Mouse (Mus musculus) thymus, postnatal 10 days (tissue): ENCODE results near the gene Ina.
"Not testable (repeated sequence)": the region's sequence is repeated elsewhere in the genome, so short reads cannot be mapped to it uniquely, and the experiment has no call there.

Experiments
- DNase-seq, 2 experiments: peaks; one replicate each; pipeline ENCODE4 v3.0.0; 2021; ENCODE audit warnings: low spot score in 2 of 2

Gene Ina

DNA sequence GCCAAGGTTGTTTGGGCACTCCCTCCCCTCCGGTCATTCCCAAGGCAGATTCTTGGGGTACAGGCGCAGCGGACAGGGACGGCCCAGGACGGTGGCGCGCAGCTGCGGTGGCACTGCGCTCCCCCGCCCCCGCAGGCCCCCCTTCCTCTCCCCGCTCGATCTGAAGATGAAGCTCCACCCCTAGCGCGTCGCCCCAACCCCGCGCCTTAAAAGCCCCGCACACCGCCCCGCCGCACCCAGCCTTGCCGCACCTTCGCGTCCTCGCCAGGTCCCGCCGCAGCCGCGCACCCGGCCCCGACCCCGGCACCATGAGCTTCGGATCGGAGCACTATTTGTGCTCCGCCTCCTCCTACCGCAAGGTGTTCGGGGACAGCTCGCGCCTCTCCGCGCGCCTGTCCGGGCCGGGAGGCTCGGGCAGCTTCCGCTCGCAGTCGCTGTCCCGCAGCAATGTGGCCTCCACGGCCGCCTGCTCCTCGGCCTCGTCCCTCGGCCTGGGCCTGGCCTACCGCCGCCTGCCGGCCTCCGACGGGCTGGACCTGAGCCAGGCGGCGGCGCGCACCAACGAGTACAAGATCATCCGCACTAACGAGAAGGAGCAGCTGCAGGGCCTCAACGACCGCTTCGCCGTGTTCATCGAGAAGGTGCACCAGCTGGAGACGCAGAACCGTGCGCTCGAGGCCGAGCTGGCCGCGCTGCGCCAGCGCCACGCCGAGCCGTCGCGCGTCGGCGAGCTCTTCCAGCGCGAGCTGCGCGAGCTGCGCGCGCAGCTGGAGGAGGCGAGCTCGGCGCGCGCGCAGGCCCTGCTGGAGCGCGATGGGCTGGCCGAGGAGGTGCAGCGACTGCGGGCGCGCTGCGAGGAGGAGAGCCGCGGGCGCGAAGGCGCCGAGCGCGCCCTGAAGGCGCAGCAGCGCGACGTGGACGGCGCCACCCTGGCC is at the start of gene Ina, which contains the start of gene Nt5c2:
Gene Ina (plus strand): TSS at position 252 of the 935 bp plus-strand sequence.
Gene Nt5c2 (minus strand): TSS at position 707 of the 935 bp plus-strand sequence.
- DNase-seq, result peak in 1 of 2 experiments; percentile 24

DNA sequence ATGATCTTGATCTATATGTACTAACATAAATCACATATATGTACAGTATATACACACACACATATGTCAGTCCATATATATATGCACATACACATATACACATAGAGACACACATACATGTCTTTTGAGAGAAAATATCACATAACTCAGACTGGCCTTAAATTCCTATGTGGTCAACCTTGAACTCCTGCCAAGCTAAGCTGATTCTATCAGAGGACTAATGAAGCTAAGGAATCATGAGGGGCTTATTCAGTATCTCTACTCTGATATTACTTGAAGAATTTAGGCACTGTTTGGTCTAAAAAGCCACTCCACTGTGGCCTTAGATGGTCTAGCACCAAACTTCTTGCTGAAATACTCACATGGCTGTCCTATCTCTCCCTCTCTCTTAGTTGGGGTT is 49.0 kb upstream of the Ina start:
- no peak for DNase-seq

DNA sequence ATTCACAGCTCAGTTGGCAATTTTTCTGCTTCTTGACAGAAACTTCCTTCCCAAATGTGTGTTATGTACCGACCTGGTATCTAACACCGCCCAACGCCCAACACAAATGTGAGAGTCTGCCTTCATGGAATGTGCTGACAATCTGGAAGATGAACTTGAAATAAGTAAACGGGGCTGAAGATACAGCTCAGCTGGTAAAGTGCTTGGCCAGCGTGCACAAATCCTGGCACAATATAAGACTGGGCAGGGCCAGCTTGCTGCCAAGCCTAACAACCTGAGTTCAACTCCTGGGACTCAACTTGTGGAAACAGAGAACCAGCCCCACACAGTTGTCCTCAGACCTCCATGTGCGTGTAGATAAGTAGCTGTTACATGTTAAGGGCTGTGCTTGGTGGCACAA is 48.2 kb upstream of the Ina start:
- DNase-seq, result no peak

DNA sequence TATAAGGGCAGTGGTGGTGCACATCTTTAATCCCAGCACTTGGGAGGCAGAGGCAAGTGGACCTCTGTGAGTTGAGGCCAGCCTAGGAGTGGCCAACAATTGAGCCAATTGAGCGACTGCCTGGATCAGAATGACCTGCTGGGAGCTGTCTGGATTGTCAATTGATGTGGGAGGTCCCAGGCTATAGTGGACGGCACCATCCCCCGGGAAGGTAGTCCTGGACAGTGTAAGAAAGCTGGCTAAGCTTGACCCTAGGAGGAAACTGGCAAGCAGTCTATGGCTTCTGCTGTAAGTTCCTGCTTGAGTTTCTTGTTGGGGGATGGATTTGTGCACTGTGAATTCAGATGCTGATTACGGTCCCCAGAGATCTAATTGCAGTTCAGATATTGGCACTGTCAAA is 46.6 kb upstream of the Ina start:
- DNase-seq, result no peak

DNA sequence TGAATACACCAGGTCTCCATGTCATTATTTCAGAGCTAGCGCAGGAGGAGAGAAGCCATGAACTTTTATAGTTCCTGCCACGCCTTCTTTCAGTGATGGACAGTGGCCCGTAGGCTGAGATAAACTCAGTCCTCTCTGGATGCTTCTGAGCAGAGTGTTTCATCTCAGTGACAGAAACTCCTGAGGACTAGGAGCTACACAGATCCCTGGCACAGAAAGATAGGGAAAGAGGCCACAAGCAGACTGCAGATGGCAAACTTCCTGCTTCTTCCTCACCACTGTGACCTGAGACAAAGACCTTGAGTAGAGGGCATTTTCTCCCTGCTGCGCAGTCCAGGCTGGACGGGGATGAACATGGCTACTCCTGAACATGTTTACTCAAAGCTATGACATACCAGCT is 45.7 kb upstream of the Ina start:
- no peak for DNase-seq

DNA sequence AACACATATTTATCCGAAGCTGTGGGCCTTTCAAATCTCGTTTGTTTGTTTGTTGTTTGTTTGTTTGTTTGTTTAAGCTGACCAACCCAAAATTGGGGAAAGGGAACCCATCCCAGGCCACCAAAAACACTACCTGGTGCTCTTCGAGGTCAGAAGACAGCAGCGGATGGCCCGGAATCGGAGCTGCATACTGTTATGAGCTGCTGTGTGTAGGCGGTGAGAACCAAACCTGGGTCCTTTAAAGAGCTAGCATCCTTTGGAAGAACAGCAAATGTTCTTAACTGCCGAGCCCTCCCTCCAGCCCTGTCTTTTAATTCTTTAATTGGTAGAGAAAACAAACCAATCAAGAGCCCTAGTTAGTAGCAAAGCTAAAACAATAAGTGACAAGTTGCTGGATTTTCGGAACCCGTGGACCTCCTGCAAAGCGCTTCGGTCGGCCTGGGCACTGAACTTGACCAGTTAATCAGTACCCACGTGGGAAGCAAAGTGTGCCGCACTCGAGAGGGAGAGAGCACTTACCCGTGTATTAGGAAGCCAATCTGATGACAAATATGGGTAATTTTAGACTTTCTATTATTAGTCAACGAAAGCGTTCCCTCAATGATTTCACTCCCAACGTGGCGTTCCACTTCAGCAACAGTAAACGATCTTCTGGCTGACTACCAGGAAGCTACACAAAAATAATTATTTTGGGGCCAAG is 45.1 kb upstream of the Ina start:
- DNase-seq, result no peak

DNA sequence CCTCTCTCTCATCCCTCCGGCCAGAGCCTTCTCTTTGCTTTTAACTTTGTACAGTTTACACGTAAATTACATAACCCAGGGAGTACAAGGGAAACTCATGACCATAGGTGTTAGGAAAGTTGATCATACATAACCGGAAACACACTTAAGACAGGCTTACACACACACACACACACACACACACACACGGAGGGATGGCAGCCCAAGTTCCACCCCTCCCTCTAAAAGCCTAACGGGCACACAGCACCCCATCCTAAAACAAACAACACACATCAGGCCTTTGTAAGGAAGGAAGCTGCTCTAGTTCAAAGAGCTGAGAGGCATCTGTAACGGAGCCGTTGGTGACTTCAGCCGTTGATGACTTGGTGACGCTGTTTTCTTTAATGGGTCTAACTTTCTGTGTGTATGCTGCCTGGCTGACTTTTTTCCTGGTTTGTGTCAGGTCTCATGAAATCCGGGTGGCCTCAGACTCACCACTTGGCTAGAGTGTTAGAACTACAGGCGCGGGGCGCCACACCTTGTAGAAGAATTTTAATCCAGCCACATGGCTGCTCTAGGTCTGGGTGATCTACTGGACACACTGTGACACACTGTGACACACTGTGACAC is 44.3 kb upstream of the Ina start:
- peak; percentile 48 to 51 for DNase-seq

DNA sequence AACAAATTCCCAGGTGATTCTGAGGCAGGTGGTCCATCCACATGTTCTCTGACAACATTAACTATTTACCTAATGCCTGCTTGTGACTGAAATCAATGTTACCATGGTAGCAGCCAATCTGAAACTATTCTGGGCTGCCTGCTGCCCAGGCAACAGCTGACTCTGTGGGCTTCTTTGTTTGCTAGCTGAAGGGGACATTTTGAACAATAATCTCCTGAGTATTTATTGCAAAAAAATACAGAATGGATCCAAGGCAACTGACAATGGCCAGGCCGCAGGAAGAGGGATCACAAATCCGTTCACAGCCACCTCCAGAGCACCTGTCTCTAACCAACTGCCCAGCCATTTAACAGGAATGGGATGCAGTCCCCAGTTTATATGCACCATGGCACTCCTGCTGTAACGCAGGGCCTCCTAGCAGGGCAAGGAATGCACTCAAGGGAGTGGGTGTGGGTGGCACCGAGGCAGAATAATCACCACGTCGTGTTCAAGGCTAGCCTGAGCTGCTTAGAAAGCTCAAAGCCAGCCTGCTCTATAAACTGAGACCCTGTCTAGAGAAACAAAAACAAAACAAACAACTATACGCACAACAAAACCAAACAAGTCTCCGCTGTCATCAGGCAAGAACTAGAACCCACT is 43.3 kb upstream of the Ina start:
- DNase-seq, result no peak

DNA sequence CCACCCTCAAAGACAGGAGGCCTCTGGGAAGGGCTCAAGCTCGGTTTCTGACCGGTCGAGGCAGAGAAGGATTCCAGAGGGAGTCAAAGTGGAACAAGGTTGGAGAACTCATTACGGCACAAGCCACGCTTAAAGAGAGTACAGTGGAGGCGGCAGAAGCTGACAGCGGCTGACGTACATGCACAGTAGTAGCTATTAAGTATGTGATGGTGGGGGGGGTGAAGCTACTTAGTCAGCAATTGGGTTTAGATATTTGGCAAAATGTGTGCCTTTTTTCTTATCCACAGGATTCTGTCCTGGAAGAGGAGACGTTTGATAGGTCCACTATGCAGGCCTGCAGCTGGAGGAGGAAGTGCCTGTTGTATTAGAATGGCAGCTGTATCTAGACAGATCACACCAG is 42.8 kb upstream of the Ina start:
- DNase-seq, result no peak

DNA sequence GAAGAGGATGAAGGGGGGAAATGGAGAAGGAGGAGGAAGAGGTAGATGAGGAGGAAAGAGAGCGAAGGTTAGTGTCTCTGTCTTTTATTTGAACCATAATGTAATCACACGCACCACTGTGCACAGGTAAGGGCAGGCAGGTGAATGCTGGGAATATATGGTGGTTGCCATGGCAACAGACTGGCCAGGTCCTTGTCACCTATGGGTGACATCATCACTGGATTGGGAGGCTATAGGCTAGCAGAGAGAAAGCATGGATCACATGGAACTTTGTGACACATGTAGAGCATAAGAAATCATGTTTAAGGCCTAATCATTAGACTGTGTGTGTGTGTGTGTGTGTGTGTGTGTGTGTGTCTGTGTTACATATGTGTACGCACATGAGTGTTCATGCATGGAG is 42.3 kb upstream of the Ina start:
- no peak for DNase-seq

DNA sequence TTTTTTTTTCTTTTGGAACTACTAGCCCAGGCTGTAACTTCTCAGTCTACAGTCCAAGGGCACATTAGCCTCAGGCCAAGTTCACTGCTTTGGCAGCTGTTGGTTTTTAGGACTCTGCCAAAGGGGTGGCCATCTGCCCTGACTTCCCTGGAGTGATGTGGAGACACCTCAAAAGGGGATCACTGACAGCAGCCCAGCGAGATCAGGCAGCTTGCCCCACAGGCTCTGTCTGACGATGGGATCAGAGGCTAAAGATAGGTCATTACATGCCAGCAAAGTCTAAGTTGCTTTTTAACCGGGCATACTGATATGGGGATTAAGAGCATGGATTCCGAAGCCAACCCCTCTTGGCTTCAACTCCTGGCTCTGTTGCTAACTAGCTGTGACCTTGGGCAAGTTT is 38.9 kb upstream of the Ina start:
- DNase-seq, result no peak

DNA sequence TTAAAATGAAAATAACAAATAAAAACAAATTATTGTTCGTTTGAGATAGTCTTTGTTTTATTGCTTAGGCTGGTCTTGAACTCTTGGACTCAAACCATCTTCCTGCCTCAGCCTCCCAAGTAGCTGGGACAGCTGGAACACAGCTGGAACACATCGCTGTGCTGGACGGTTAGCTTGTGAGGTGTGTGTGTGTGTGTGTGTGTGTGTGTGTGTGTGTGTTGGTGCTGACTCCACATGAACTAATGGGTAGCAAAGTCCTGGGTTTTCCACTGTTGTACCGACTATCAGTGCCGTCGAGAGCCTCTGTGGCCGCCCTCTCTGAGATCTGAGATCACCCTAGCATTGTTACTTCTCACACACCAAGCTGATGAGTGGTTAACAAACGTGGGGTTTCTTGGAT is 38.5 kb upstream of the Ina start:
- no peak for DNase-seq

DNA sequence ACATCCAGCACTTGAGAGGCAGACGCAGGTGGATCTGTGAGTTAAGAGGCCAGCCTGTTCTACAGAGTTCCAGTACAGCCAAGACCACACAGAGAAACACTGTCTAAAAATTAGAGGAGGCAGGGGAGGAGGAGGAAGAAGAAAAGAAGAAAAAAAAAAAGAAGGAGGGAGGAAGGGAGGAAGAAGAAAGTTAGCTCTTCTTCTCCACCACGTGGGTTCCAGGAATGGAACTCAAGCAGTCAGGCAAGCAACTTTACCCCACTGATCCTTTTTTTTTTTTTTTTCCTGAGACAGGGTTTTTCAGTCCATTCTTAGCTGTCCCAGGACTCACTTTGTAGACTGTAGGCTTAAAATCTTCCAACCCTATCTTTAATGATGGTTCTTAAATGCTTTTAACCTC is 37.8 kb upstream of the Ina start:
- no peak for DNase-seq

DNA sequence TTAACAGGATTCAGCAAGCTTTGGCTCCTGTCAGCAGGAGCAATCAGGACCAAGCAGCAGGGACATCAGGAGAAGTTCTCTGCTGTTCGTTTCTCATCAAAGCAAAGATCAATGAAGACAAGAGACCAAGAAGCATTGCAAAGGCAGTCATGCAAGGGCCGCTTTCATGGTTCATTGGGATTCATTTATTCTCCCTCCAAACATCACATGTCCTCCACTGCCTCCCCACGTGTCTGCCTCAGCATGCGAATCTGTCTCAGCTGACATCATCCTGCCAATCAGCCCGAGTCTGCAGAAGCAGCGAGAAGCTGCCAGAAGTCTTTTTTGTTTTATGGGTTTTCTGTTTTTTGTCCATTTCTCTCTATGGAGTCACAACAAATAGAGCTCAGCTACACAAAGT is 37.0 kb upstream of the Ina start:
- no peak for DNase-seq

DNA sequence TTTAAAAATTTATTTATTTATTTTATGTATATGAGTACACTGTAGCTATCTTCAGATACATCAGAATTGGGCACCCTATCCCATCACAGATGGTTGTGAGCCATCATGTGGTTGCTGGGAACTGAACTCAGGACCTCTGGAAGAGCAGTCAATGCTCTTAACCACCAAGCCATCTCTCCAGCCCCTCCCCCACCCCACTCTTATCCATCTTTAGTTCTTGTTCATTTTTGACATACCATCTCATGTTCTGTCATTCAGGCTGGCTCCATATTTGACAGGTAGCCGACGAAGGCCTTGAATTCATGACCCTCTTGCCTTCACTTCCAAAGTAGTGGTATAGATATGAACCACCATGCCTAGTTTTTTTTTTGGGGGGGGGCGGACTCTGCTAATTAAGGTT is 36.4 kb upstream of the Ina start:
- DNase-seq, result not testable (repeated sequence)

DNA sequence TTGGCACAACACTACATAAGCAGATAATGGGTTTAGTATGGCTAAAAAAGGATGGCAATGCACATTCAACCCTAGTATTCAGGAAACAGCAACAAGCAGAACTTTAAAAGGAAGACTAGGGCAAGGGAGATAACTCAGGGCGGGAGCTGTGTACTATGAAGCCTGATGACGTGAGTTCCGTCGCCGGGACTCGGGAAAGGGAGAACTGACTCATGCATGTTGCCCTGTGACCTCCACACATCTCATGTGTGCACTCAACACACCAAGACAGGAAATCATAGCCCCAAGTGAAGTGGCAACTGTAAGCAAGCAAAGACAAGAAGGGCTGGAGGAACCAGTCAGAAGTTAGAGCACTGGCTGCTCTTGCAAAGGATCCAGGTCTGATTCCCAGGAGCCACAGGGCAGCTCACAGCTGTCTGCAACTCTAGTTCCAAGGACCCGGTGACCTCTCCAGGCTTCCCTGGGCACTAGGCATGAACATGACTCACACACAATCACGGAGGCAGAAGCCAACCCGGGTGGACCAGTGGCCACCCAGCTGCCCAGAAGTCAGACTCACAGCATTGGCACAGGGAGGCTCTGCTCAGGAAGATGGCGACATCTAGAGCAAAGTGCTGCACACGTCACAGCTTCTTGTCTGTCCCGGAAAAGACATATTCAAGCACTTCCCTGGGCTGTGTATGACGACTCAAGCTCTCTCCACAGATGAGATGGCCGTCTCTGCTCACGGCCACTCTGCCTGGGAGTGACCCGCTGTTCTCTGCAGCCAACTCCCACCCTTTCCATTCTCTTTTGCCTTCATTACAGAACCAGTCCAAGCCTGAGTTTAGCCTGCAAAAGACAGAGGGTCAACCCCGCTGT is 35.3 kb upstream of the Ina start:
- no peak for DNase-seq

DNA sequence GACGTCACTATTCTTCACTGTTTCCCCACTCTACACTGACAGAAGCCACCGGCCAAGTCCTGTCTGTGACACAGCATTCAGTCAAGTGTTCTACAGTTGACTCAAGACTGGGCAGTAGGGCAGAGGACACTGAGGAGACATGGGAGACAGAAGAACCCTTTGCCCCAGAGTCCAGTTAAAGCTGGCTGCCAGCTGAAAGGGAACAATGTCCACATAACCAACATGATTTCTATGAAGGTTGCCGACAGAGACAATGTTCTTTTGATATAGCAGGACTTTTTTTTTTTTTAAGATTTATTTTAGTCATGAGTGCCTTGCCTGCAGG is 34.8 kb upstream of the Ina start:
- no peak for DNase-seq

DNA sequence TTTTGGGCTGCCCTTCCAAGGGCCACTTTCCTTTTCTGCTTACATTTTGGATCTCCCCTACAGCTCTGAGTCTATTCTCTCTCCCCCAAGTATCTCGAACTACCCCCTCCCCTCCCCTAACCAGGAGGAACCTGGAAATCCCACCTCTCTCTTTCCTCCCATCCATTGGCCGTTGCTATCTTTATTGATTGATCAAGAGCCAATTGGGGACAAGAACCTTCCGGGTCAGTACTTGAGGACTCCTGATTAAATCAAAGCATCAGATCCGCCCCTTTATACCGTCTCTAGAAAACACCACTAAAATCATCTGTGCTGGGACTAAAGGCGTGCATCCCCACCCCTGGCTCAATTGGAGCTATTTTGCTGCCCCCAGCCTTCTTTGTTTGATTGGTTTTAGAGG is 33.0 kb upstream of the Ina start:
- no peak for DNase-seq

DNA sequence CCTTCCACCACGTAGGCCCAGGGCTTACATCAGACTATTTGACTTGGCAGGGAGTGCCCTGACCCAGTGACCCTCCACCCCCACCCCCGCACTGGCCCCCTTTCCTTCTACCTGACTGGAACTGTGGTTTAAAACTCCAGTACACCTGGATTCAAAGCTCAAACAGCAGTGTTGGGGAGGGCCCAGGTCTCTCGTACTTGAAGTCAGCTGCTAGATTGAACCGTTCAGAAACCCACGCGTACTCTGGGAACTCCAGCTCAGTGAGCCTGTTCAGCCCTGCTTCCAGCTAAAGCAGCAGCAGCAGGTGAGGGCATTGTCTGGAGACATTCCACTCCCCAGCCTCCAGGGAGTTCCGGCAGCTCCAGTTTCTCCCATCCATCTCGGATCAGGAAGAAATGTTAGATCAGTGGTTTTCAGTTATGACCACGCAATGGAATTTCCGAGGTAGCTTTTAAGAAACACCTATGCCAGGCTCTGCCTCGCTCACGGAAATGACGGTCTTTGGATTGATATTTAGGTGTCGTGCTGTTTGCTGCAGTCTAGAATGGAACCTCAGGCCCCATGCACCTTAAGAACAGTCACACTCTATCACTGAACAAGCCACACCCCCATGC is 31.0 kb upstream of the Ina start:
- no peak for DNase-seq

DNA sequence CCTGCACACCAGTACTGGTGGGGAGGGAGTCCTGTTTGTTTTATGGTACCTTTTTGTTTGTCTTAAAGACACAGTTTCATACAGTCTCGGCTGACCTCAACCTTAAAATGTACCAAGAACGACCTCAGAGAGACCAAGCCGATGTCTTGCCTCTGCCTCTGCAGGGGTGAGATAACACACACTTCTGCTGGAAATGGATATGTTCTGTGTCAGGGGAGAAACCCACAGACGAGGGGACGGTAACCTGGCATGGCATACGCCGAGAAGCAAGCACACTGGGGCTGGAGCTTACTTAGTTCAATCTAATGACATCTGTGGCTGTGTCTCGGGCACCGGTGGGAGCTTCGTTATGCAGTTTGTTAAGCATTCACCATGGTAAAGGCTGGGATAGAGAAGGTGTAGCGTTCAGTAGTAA is 30.5 kb upstream of the Ina start:
- DNase-seq, result no peak
